Mouse (Mus musculus) spleen, postnatal 36 days (tissue): Measurements from ENCODE around the gene Srrt.

Experiments used
- DNase-seq, 2 experiments: peaks; one replicate each; pipeline ENCODE4 v3.0.0; 2022; ENCODE audit warnings: low spot score in 2 of 2, mixed read lengths in 1 of 2

Srrt gene

DNA sequence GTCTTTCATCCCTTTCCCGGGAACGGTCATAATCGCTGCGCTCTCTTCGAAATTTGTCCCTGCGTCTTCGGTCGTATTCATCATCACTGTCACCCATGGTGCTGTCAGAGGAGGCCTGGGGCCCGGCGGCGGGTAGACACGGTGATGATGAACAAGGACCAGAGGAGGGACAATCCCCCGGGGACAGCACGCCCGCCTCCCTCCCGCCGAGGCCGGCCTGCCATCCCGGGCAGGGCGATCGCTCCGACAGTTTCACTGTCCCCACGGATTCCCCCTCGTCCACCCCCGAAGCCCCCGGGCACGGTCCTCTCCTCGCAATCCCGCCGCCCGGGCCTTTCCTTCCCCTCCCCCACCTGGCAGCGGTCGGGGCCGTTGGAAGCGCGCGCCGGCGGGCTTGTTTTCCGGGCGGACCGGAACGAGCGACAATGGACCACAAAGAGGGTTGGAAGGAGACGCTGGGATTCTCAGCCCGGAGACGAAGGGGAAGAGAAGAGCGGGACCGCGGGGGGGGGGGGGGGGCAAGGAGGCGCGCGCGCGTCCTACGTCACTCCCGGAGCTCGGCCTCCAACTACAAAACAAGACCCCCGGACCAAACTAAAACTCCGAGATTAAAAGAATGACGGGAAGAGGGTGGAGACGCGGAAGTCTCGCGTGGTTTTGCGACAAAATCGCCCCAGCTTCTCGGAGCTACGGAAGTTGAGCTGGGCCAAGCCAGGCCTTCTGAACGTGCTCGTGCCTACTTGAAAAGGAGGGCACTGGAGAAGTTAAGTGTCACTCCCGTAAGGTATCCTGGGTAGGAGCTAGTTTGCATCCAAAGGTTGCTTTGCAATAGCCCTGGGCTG is at the start of gene Srrt:
Gene Srrt, minus strand, starts transcription at position 604 of the 842 bp plus-strand sequence.
- DNase-seq, result peak; percentile 90 to 92

DNA sequence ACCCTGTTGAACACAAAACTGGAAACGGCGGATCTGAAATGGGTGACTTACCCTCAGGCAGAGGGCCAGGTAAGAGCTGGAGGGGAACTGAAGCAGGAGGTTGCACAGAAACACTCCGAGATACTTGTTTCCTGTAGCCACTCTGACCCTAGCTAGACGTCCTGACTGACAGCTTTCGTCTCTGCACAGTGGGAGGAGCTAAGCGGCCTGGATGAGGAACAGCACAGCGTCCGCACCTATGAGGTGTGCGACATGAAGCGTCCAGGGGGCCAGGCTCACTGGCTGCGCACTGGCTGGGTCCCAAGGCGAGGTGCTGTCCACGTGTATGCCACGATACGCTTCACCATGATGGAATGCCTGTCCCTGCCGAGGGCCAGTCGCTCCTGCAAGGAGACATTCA is 46.6 kb upstream of the Srrt start:
- no peak for DNase-seq

DNA sequence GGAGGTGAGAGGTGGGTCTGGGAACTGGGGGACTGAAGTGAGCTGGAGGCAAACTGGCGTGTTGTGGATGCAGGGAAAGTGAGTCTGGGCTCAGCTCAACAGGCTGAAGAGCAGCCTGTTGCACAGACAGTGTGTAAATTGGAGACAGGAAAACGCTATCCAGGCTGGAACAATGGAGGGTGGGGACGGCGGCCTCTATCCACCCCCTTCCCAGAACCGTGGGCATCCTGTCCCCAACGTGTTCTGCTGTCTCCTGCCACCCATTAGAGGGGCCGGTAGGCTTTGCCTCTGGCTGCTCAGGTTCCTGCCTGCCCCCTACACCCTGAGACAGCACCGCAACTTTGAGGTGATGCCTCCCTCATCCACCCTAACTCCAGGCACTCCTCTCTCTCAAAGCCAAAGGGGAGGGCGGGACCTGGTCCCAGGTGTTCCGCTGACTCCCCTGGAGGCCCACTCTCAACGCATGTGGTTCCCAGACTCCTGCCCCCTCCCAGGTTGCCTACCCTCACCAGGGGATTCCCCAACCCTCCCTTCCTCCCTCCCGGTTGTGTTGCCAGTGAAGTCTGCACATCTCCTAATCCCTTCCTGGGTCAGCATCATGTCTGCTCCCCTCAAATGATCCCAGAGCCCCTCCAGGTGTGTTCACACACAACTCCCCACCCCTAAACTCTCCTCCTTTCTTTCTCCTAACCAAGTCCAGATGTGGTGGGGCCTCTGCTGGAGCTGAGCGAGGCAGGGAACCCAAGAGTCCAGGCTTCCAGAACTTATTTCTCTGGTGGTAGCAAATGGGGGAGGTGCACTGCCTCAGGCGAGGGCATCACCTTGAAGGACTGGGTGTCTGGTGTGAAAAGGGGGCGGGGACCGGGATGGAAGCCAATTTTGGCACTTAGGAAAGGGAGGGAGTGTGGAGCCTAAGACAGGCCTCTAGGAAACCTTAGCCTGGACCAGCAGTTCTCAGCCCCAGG is 44.8 kb upstream of the Srrt start:
- DNase-seq, result no peak

DNA sequence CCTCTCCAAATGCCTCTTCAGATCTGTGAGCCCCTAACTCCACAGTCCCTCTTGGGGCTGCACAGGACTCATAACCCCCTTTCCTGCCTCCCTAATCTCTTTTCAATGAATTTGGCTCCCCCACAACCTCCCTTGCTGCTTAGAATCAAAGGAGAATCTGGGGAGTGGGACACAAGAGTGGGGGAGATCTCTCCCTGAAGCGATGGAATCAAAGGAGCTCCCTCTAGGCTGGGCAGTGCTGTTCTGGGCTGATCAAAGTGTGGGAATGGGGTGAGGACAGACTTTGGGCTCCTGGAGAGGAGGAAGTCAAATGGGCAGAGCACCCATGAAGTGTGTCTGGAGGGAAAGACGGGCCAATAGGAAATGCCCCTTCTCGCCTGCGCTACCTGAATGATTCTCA is 43.9 kb upstream of the Srrt start:
- DNase-seq, result no peak

DNA sequence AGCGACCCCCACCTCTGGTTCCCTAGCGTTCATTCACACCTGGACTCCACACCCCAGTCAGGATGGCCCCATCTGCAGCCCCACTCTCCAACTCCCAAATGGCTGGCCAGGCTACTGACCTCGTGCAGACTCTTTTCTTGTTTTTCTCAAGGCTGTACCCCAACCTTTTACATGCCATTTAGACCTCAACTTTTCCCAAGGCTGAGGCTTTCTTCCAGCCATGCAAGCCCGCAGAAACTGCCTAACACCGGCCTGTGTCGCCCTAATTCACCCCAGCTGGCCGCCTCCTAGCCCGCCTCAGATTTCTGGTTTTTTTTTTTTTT is 43.5 kb upstream of the Srrt start:
- no peak for DNase-seq

DNA sequence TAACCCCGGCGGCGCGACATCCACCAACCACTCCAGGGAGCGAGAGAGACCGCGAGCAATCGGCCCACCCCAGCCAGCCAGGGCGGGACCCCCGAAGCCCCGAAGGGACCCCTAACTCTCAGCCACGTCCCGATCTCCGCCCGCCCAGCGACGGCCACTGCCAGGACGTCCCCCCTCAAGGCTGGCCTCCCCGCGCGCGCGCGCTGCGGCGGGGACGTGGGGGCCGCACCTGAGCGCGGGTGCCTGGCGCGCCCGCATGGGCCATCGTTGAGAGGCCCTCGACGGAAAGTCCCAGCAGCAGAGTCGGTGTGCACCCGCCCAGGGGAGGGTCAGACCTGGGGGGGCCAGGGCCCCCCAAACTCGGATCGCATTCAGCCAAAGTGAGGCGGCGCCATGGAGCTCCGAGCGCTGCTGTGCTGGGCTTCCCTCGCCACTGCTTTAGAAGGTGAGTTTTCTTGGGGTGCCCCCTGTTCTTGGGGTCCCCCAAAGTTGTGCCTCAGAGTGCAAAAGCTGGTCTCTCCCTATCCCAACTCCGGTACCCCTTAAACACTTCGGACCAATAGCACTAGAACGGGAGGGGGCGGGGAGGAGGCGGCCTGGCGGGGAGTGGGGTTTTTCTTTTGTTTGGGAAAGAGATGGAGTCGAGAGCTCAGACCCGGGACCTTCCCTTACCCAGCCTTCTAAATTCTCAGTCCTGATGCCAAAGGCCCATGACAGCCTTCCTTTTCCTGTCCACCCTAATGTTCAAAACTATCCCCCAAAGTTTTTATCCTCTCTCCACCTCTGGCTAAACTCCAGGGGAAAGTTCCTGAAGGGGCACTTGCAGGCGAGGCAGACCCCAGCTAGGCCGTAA is 43.0 kb upstream of the Srrt start:
- no peak for DNase-seq

DNA sequence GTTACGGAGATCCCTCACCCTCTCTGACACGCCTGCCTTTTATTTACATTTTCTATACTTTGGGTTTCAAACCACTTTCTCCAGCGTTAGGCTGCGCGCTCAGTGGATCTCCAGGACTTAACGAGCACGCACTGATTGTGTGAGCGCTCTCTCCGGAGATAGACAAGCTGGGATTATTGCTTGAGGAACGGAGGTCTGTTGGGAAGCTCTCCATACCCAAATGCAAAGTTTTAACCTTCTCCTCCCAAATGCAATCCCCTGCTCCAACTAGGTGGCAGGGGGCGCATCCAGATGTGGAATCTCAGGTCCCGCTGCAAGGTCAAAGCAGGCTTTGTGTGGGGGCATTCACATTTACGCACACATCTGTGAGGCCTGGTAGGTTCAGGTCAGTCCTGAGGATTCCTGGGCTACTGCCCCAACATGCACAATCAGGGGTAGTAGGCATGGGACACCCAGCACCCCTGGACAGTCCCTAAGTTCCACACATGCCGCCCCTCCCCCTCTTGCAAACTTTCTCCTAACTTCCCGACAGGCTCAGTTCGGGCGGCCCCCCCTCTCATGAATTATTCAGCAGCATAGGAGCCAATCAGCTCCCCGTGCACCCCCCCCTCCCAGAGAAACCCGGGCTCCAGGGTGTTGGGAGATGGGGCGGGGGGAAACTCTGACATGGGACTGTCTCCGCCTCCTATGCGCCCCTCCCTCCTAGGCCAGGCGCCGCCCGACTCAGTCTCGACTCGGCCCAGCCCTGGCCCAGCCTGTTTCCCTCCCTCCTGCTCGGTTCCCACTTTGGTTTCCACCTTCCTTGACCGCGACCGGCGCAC is 42.1 kb upstream of the Srrt start, which contains the start of gene Ephb4:
Gene Ephb4, plus strand, starts transcription at position 726 of the 821 bp plus-strand sequence.
- peak; percentile 27 to 45 for DNase-seq

DNA sequence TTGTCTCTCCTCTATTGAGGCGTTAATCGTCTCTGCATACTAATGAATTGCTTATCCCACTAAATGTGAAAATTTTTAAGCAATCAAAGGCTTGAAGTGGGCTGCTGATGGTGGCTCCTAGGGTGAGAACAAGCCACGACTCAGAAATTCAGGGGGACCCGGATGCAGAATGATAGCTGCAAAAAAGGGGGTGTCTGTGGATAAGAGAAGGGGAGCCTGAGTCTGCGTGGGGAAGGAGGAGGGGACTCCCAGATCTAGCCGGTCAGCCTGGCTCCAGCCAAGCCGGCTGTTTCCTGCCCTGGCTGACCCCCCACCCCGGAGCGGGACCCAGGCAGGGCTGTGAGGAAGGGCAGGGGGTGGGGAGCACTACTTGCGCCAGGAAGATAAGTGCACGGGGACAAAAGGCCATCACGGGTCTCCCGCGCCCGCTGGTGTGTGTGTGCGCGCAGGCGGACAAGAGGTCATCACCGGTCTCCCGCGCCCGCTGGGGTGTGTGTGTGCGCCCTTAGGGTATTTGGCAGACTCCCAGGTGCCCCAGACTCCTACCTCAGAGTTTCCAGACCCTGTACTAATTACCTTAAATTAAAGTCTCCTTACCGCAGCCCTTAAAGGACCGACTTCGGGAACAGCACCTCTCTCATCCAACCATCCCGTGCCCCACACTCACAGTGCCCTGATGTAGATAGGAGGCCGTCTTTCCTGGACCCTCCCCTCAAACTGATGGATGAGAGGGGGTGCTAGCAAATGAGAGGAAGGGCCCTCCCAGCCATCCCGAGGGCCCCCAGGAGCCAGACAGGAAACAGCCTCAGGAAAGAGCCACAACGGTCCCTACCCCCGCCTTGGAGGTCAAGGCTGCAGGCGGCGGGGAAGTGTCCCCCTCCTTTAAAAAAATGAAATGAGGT is 41.3 kb upstream of the Srrt start:
- DNase-seq, result peak in 1 of 2 experiments; percentile 24

DNA sequence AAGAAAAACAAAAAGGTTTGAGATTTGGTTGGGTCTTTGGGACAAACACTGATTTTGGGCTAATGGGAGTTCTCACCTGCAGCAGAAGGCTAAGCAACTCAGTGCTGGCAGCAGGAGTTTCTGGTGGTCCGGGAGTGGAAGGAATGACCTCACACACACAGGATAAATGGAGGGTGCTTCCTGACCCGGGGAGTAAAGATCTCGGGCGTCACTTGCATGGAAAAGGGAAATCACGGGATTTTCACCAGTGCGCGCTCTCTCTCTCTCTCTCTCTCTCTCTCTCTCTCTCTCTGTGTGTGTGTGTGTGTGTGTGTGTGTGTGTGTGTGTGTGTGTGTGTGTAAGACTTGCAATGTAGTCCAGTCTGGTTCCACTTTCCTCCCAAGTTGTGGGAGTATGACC is 40.4 kb upstream of the Srrt start:
- no peak for DNase-seq

DNA sequence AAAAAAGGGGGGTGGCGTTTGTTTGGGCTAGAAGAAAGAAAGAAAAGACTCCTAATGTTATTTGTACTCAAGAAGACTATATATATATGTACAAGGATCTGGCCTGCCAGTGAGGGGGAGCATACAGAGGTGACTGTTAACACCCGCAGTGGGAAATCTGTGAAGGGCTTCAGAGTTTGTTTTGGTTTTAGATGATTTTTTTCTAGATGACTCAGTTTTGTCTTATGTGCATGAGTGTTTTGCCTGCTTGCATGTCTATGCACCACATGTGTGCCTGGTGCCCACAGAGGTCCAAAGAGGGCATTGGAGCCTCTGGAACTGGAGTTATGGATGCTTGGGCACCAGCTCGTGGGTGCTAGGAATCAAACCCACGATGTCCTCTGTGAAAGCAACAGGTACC is 39.5 kb upstream of the Srrt start:
- no peak for DNase-seq

DNA sequence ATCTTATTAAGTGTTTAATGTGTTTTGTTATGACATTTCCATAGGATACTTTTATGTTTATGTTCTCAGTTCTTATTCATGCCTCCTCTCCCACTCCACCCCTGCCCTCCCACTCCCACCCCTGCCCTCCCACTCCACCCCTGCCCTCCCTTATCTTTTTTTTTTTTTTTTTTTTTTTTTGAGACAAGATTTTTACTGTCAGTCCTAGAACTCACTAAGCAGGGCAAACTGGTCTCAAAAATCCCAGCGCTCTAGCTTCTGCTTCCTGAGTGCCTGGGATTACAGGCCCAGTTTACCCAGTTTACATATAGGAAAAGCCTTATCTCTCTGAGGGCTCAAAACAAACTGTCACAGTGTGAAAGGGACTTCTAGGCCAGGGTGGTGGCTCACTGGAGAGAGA is 38.9 kb upstream of the Srrt start:
- no peak for DNase-seq

DNA sequence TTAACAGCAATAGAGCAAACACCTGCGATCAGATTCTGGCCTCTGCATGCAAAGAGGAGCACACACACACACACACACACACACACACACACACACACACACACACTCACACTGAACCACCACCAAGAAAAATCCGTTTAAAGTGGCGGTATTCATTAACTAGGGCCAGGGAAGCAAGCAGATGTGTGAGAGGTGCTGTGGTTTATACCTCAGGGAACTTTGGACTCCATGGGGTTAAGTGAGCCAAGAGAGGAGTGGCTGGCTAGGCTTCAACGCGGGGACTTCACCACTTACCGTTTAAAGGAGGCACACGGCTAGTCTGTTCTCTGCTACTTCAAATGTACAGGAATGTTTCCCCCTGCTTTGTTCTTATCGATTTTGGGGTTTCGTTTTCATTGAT is 38.3 kb upstream of the Srrt start:
- DNase-seq, result no peak

DNA sequence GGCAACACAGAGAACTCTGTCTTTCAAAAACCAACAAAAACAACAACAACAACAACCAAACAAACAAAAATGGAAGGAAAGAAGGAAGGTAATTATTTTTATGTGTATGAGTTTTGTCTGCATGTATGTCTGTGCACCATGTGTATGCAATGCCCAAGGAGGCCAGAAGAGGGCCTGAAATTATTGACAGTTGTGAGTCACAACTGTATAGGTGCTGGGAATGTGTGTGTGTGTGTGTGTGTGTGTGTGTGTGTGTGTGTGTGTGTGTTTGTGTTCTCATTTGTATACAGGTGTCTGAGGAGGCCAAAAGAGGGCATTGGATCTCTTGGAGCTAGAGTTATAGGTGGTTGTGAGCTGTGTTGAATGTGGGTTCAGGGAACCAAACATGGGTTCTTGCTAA is 36.4 kb upstream of the Srrt start:
- DNase-seq, result no peak

DNA sequence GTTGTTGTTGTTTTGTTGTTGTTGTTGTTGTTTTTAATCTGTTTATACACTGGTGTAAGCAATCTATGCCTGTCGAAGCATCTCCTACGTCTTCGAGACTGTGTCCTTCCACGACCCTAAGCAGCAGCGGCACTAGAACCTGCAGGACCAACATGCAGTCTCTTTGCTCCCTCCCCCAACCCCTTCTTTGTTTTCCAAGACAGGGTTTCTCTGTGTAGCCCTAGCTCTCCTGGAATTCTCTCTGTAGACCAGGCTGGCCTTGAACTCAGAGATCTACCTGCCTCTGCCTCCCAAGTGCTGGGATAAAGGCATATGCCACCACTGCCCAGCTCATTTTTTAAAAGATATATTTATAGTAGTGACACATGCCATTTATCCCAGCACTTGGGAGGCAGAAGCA is 35.9 kb upstream of the Srrt start:
- DNase-seq, result no peak

DNA sequence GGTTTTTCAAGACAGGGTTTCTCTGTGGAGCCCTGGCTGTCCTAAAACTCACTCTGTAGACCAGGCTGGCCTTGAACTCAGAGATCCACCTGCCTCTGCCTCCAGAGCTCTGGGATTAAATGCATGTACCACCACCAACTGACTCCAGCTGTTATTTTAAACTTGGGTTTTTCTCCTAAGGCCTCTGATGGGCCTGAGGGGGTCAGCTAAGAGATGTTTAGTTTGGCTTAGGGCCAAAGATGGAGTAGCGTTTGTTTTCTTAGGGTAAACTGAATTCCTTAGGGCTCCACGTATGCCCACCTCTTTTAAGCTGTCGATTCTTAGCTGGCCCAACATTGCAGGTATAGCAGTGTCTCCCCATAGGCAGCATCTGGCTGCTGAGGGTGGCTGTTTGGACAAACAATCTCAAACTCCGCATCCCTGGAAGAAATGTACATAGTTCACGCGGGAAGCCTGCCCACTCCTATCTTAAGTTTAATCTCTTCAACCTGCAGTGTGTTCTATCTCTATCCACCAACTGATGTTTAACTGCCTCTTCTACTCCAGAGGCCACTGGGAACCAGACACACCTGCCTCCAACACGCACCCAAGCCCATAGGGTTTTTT is 35.0 kb upstream of the Srrt start:
- no peak for DNase-seq

DNA sequence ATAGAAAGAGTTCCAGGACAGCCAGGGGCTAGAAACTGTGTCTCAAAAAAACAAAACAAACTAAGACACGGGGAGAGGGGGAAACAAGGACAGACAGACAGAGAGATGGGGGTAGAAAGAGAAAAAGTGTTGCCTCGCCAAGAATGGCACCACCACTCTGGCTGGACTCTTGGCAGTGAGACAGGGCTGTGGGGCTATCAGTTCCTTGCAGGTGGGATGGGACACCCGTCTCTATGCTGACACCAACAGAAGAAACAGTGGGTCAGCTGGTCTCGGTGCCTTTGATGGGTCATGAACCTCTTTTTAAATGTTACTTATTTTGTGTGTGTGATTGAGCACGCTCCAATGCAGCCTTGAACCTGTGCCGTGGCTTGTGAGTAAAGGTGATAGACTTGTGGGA is 32.7 kb upstream of the Srrt start:
- peak in 1 of 2 experiments; percentile 38 for DNase-seq

DNA sequence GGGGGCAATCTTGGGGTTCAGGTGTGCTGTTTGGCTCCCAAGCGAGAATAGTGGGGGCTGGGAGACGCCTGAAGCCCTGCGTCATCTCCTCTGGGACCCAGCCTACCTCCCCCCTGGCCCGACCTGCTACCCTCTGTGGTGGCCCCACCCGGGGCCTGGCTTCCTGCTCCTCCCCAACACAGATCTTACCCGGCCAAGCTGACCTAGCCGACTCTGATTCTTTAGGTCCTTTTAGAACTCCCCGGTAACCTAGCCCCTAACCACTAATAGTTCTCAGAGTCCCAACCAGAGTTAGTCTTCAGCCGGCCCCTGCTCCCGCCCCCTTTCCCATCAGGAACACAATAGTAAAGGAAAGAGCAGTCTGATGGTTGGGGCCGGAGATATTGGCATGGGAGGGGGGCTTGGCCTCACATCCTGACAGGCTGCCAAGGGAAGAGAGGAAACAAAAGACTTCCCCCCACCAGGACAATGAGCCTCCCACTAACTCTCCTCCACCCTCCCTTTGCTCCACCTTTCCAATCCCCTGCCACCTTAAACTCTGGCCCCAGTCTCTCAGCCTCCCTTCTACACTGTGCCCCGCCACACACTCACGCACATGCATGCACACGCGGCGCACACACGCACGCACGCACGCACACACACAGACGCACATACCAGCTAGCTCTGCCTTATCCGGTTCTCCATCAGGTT is 32.0 kb upstream of the Srrt start:
- DNase-seq, result peak; percentile 38 to 43

DNA sequence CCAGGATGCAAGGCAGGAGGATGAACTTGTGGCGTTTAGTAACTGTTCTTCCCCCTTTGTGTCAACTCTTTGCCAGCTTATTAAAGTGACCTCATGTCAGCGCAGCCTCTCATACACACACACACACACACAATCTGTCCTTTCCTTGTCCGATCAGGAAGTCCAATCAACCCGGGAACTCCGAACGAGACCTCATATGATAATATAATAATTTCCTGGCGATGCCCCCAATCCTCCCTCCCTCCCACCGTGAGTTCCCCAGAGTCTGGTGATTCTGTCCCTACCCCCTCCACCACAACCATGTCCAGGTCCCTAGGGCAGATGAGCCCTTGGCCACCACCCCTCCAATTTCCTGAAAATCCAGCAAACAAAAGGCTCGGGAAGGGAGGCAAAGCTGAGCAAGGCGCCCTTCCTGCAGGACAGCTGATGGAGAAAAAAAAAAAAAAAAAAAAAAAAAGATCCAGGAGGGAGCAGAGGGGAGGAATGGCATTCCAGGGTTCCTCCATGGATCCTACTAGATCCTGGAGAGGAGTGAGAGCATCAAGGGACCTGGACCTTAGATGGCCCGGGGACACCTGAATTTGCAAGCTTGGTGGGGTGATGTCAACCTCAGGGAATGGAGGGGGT is 31.3 kb upstream of the Srrt start:
- DNase-seq, result no peak
